Mouse (Mus musculus): ENCODE results near the gene Eef1akmt3. TPM values are rescaled to one million over a fixed set of nuclear protein-coding genes. Genes with fewer than 3 reads are reported as not detected.
"Not testable (repeated sequence)": the region's sequence is repeated elsewhere in the genome, so short reads cannot be mapped to it uniquely, and the experiment has no call there.

Eef1akmt3 gene
- total RNA-seq (2021) = under 1 TPM in 1 of 2 experiments, not detected in 1; 0.10 TPM
- long read RNA-seq, experiment 1 = 0 reads
- long read RNA-seq, experiment 2 = 0 reads

DNA sequence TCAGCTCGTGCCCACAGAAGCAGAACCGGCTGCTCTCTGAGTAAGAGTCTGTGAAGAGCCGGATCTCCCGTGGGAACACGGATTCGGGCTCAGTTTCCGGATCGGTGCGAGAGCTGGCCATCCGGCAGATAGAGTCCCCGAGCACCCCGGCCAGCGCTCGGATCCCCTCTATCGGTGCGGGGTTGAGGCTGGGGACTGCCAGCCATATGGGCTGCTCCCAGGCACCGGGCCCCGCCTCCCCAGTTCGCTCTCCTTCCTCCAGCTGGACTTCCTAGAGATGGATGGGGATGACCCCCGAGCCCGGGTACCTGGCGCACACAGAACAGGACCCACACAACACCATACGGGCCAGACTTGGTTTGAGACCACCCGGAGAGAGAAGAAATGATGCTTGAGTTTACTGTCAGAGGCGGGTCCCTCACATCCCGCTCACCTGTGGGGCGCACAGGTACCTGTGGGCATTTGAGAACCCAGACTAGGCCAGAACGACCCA lies at the start of gene Eef1akmt3, which contains the start of gene Mettl1:
TSS of gene Eef1akmt3 (minus strand) at position 240 of the 493 bp plus-strand sequence.
TSS of gene Mettl1 (plus strand) at position 141 of the 493 bp plus-strand sequence.
- intact Hi-C loops (cut with DNase I) = no loop called here
- peak in 1 of 2 experiments; percentile 34 for DNase-seq

DNA sequence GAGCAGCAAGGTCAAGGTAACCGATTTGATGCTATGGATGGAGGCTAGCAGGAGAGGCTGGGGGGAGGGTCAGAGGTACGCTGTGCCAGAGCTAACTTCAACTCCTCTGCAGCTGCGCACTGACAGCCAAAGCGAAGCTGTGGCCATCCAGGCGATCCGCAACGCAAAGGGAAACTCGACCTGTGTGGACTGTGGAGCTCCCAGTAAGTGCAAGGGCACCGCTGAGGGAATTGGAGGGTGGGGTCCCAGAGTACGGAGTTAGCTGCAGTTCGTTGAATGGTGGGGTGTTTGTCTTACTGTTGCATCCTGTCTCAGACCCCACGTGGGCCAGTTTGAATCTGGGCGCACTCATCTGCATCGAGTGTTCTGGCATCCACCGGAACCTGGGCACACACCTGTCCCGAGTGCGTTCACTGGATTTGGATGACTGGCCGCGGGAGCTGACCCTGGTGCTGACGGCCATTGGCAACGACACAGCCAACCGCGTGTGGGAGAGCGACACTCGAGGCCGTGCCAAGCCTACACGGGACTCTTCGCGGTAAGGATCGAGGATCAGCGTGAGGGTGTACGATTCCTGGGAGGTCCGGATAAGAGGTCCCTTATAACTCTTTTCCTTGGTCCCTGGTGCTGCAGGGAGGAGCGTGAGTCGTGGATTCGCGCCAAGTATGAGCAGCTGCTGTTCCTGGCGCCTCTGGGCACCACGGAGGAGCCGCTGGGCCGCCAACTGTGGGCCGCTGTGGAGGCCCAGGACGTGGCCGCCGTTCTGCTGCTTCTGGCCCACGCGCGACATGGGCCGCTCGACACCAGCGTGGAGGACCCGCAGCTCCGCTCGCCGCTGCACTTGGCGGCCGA lies 49.5 kb upstream of the Eef1akmt3 start:
- DNase-seq = peak in 1 of 2 experiments; percentile 21
- intact Hi-C loops (cut with DNase I) = no loop called here

DNA sequence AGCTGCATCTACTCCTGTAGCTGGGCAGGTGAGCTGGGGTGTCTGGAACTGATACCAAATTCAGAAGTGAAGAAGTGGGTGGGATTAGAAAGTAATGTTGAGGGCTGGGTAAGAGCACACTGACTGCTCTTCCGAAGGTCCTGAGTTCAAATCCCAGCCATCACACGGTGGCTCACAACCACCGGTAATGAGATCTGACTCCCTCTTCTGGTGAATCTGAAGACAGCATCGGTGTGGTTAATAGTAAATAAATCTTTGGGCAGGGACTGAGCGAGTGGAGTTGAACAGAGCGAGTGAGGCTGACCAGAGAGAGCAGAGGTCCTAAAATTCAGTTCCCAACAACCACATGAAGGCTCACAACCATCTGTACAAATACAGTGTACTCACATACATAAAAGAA lies 44.3 kb upstream of the Eef1akmt3 start:
- intact Hi-C loops (cut with DNase I) = no loop called here
- no peak for DNase-seq

DNA sequence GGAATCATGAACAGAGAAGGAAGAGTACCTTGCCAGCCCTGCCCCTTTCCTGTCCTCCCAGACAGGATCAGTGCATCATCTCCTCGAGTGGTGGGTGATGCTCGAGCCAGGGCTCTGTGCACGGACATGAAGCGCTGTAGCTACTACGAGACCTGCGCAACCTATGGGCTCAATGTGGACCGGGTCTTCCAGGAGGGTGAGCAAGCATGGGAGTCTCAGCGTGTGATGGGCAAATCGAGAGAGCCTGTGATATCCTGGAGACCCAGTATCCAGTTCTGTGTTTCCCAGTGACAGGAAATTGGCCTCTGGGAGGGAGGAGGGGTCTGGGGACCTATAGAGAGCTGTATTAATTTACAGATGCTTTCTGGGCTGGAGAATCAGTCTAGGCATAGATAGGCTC lies 43.7 kb upstream of the Eef1akmt3 start:
- intact Hi-C loops (cut with DNase I) = no loop called here
- DNase-seq = no peak

DNA sequence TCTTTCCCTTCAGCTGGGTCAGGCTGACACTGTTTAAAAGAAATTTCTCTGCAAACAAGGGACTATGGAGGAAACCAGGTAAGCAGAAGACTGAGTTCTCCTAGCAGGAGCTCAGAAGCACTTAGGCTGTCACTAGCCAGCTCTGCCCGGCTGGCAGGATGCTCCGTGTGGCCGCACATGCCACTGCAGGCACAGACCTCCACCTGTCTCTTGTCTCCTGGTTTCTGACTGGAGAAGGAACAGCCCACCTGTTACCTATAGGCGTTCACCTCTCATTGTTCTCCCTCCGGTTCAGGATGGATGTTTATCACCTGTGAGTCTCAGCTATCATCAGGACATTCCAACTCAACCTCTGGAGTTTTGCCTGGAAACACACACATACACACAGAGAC lies 42.6 kb upstream of the Eef1akmt3 start:
- intact Hi-C loops (cut with DNase I) = no loop called here
- no peak for DNase-seq

DNA sequence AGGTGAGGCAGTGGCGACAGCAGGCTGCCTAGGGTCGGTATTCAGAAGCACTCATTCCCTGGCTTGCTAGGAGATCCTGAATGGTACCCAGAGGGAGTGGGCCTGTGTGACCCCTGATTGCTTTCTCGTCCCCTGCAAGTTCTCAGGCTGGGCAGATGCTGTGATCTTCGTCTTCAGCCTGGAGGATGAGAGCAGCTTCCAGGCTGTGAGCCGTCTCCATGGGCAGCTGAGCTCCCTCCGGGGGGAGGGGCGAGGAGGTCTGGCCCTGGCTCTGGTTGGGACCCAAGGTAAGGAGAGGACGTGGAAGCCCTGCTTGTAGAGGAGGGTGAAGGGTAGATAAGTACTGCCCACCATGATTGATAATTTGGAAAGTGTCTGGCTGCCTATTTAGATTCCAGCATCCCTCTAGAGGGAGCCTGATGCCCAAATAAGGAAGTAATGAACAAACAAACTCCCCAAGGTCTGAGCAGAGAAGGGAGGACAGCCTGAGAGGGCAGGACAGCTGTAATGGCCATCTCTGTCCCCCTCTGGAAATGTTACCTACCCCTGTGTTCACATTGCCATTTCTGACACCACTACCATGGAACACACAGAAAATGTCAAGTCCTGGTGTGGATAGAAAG lies 42.1 kb upstream of the Eef1akmt3 start:
- no peak for DNase-seq
- intact Hi-C loops (cut with DNase I) = no loop called here

DNA sequence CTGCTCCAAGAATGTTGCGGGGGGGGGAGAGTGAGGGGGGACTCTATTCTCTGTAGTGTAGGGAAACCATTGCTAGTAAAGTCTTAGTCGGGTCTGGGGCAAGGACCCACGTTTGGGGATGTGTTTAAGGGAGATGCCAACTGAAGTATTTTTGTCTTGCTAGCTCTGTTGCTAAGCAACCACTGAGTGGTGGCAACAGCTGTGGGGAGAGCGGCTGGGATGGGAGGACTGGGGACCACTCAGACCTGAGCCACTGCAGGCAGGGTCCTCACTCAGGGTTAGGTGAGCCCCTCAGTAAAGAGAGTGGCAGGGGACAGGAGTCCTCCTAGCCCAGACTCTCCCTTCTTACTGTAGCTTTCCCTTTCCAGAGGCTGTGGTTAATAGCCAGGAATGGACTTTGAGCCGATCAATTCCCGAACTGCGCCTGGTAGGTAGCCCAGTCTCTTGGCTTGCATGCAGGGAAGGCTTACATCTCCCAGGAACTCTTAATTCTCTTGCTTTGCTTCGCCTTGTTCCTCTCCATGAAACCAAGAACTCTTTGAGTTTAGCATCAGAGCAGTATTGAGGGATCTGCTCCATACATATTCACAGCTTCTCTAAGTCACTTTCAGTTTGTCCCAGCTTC lies 40.8 kb upstream of the Eef1akmt3 start:
- DNase-seq = no peak
- intact Hi-C loops (cut with DNase I) = no loop called here

DNA sequence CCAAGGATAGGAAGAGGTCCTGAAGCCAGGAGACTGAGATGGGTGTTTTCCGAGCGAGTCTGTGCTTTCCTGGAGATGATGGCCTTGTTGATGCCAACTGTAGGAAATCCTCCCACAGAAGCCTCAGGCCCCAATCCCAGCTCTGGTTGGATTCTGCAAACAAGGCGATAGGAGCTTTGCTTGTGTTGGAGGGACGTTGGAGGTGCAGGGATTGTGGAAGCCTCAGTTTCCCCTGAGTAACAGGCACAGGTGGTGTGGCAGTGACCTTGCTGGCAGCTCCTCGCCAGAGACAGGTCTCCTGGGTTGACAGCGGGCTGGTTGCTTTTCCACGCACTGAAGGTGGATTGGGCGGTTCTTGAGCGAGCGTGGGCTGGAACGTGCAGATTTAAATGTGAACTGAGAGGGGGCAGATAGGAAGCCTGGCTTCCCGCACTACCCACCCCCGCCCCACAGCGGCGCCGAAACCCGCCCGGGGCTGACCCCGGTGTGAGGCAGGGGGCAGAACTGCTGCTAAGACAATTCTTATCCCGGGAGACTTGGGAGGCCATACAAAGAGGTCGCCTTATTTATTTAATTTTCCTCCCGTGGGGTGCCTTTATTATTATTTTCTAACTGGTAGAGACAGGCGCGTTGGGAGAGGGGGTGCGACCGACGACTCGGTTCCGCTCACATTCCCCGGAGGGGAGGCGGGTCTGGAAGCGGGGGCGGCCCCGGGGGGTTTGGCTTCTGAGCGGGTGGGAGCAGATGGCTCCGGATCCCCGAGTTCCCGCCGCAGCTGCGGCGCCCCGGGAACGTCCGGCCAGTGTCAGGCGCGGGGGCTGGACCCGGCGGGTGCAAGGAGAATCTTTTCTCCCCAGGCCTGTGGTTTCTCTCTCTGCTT lies 39.8 kb upstream of the Eef1akmt3 start:
- intact Hi-C loops (cut with DNase I) = no loop called here
- peak in 1 of 2 experiments; percentile 62 for DNase-seq

DNA sequence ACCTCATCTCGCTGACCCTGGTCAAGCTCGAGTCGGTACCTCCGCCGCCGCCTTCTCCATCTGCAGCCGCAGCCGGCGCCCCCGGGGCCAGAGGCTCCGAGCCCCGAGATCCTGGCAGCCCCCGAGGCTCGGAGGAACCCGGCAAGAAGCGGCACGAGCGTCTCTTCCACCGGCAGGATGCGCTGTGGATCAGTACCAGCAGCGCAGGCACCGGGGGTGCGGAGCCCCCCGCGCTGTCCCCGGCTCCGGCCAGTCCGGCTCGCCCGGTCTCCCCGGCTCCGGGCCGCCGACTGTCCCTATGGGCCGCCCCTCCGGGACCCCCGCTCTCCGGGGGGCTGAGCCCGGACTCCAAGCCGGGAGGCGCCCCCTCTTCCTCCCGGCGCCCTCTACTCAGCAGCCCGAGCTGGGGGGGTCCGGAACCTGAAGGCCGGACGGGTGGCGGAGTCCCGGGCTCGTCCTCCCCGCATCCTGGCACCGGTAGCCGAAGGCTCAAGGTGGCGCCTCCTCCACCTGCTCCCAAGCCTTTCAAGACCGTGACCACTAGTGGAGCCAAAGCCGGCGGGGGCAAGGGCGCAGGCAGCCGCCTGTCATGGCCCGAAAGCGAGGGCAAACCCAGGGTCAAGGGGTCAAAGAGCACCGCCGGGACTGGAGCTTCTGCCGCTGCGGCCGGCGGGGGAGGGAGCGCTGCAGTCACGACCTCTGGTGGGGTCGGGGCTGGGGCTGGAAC lies 38.5 kb upstream of the Eef1akmt3 start:
- no peak for DNase-seq
- intact Hi-C loops (cut with DNase I) = no loop called here

DNA sequence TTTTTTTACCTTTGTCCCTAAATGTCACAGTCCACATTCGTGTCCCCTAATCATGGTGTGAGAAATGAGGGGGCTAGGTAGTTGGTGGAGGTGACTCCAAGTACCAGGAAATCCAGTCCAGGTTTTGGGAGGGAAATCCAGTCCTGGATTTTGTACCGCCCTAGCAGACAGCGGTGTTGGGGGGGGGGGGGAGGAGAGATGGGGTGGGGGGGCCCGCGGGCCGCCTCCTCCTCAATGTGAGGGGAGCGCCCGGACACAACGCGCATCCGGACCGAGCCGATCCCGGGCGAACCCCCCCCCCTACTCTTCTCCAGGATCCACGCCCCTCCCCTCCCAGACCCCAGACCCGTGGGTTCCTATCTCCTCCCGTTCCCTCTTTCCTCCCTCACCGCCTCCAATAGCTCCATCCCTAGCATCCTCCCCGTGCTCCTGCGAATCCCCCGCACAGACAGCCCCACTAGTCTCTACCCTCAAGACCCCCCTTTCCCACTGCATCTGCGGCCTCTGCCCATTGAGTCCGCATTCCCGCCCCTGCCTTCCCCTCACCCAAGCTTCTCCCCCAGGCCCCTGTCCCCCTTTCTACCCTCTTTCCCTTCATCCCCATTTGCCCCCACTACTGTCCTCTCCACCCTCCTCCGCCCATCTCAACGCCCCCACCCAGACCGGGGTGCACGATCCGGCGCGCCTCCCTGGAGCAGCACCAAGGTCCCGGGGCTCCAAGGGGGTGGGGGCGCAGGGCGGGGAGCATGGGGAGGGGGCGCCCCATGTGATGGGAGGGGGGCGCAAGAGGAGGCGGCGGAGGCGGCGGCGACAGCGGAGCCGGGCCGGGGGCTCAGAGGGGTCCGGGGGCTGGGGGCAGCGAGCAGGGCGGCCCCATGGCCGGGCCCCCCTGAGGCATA lies 37.6 kb upstream of the Eef1akmt3 start:
- no peak for DNase-seq

DNA sequence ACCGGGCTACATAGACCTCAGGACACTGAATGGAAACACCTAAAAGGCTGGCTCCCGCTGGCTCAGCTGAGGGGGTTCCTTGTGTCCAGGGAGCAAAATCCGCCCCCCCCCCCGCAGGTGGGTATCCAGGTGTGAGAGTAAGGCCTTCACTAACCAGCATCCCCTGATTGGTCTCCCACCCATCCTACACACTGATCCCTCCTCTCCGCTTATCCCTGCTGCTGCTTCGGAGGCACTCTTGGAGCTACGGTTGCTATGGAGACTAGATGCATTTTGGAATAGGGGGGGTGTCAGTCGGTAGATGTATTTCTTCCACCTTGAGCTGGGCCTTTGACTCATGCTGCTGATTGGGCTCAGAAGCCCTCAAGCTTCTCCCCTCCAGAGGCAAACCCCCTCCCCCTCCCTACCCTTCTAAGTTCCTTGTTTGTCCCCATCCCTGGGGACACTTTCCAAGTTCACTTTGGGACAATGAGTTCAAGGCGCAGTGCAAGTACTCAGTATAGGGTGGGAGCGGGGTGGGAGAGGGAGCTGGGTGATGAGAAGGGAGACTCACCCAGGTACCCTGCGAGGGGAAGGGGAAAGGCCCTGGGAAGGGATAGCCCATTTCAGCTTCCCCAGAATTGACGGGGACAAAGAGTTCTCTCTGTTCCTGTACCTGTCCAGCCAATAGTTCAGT lies 36.8 kb upstream of the Eef1akmt3 start:
- intact Hi-C loops (cut with DNase I) = no loop called here
- no peak for DNase-seq

More for the DNA sequence above, 37.6 kb upstream of the Eef1akmt3 start:
- intact Hi-C loops (cut with DNase I) = no loop called here

DNA sequence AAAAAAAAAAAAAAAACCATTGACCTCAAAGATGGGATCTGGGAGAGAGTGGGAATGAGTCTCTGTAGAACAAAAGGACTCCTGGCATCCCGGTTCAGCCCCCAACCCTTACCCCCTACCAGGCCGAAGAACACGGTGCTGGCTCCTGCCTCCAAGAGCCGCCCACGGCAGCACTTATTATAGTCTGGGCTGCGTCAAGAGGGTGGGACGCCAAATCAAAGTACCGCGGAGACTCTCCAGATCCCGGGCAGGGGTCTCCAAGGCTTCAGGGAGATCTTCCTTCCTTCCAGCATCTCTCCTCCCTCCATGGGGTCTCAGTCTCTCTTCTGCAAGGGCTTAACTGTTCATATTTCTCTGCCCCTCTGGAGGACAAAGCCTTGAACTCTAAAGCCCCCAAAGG lies 36.2 kb upstream of the Eef1akmt3 start:
- intact Hi-C loops (cut with DNase I) = no loop called here

DNA sequence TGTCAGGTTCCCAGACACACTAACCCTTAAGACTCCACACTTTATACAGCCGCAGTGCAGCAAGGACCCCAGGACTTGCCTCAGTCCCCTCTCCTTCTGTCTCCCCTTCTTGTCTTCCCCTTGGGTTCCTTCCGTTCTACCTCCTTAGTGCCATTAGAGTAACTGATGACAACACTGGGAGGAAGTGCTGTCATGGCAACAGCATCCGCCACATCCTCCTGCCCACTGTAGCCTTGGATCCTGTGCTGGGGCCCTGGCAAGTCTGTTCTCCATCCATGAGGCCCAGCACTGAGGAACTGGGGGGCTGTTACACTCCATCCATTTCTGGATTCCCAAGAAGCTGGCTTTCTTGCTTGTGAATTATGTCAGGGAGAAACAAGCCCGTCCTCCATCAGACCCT lies 34.8 kb upstream of the Eef1akmt3 start:
- no peak for DNase-seq
- intact Hi-C loops (cut with DNase I) = no loop called here

More for the DNA sequence above, 36.2 kb upstream of the Eef1akmt3 start:
- no peak for DNase-seq

DNA sequence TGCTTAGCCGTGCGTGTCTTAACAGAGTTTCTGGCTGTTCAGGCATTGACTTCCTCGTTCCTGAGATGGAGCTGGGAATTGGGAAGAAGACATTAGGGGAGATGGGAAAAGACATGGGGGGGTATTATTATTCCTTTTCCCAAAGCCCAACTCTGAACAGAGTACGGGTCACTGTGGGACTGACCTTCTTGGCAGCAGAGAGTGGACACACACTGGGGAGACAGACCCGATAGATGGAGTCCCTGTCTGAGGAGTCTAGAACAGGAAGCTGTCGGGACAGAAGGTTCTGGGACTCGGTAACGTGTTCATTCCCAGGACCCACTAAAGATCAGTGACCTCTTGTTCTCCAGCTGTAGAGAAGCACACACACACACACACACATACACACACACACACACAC lies 34.3 kb upstream of the Eef1akmt3 start:
- intact Hi-C loops (cut with DNase I) = no loop called here
- DNase-seq = no peak

DNA sequence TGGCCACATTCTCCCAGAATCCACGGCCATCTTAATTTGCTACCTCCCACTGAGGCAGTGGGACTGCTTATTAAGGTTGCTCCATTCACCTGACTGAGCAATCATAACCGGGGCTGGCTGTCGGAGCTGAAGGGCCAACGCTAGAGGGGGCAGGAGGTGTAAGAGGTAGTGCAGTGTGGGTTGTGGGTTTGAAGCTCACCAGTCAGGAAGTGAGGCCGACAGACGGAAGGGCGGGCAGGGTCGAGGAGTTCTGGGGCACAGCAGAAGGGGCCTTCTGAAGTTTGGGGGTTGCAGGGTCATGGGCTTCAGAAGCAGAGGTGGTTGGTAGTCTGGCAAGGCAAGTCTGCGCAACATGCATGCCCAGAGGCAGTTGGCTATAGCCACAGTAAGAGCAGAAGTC lies 33.8 kb upstream of the Eef1akmt3 start, which contains the start of gene Agap2:
TSS of gene Agap2 (plus strand) at position 205 of the 400 bp plus-strand sequence.
- intact Hi-C loops (cut with DNase I) = no loop called here

DNA sequence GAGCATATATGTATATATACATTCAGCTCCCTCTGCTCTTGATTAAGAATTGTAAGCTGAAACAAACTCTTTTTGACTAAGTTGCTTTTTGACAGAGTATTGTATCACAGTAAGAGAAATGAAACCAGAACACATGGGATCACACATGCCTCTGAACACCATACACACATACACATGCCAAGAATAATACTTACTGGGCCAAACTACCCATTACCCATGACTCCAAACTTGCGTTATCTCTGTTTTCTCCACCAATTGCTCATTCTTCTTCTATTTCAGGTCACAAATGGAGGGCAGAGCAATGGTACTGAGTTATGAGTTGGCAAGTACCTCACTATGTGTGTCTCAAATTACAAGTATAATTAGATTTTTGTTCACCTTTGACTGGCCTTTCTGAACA lies 32.7 kb upstream of the Eef1akmt3 start:
- no peak for DNase-seq
- intact Hi-C loops (cut with DNase I) = no loop called here

More for the DNA sequence above, 33.8 kb upstream of the Eef1akmt3 start, which contains the start of gene Agap2:
- DNase-seq = no peak

DNA sequence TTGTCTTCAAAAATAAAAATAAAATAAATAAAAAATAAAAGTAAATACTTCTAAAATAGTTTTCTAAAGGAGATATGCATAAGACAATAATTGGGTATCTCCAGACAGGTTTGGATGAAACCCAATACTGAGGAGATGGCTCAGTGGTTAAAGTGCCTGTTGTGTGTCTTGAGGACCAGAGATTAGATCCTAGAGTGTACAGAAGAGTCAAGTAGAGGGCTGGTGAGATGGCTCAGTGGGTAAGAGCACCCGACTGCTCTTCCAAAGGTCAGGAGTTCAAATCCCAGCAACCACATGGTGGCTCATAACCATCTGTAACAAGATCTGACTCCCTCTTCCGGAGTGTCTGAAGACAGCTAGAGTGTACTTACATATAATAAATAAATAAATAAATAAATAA lies 31.7 kb upstream of the Eef1akmt3 start:
- DNase-seq; intact Hi-C loops (cut with DNase I): not testable (repeated sequence)

DNA sequence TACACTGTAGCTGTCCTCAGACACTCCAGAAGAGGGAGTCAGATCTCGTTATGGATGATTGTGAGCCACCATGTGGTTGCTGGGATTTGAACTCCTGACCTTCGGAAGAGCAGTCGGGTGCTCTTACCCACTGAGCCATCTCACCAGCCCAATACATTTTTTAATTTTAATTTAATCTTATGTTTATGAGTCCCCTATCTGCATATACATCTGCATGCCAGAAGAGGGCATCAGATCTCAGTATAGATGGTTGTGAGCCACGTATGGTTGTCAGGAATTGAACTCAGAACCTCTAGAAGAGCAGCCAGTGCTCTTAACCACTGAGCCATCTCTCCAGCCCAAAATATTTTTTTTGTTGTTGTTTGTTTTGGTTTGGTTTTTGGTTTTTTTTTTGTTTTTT lies 31.0 kb upstream of the Eef1akmt3 start:
- intact Hi-C loops (cut with DNase I); DNase-seq: not testable (repeated sequence)

Measured in gastrocnemius, postnatal 36 days (tissue).